Mouse (Mus musculus) stomach, embryonic 14.5 days (tissue): ENCODE results near the gene Gmds. TPM values are rescaled to one million over a fixed set of nuclear protein-coding genes. Genes with fewer than 3 reads are reported as not detected.

ENCODE experiments used
- ATAC-seq: fragments of 200-750 bp; cut with Nextera tagmentation; 2 replicates; pipeline ENCODE4 v1.8.0; 2017; ENCODE audit warnings: low read depth, moderate TSS enrichment; ENCODE audit not compliant: insufficient number of reproducible peaks, insufficient read depth, low FRiP score
- H3K27ac ChIP-seq: fragments of 300-500 bp; sonication (generic); 2 replicates; pipeline ENCODE4 v1.5.1; 2014; ENCODE audit warnings: mild to moderate bottlenecking, low read length, moderate library complexity, mixed read lengths
- H3K27me3 ChIP-seq: fragments of 300-500 bp; sonication (generic); 2 replicates; pipeline ENCODE4 v1.6.1; 2014; ENCODE audit warnings: low read length, control low read depth, mixed read lengths; ENCODE audit not compliant: control insufficient read depth, insufficient read depth
- H3K36me3 ChIP-seq: fragments of 300-500 bp; sonication (generic); 2 replicates; pipeline ENCODE4 v1.6.1; 2014; ENCODE audit warnings: mild to moderate bottlenecking, control low read depth, low read length, moderate library complexity, mixed read lengths; ENCODE audit not compliant: control insufficient read depth, insufficient read depth
- H3K4me1 ChIP-seq: fragments of 300-500 bp; sonication (generic); 2 replicates; pipeline ENCODE4 v1.6.1; 2014; ENCODE audit warnings: low read length, control low read depth, mixed read lengths; ENCODE audit not compliant: control insufficient read depth, insufficient read depth
- H3K4me2 ChIP-seq: fragments of 300-500 bp; sonication (generic); replicated peaks from 2 replicates; pipeline ENCODE4 v1.6.1; 2014; ENCODE audit warnings: low read depth, low read length, control low read depth
- H3K4me3 ChIP-seq: fragments of 300-500 bp; sonication (generic); 2 replicates; pipeline ENCODE4 v1.5.1; 2014; ENCODE audit warnings: low read depth, low read length, control low read depth
- H3K9ac ChIP-seq: fragments of 300-500 bp; sonication (generic); replicated peaks from 2 replicates; pipeline ENCODE4 v1.6.1; 2014; ENCODE audit warnings: low read depth, mild to moderate bottlenecking, control low read depth, low read length, moderate library complexity, mixed read lengths
- H3K9me3 ChIP-seq: fragments of 300-500 bp; sonication (generic); 2 replicates; pipeline ENCODE4 v1.6.1; 2016; ENCODE audit warnings: low read depth, low read length, control low read depth; ENCODE audit not compliant: control insufficient read depth
- WGBS: fragments of 180-500 bp; shearing (Covaris S2); extraction: QIAGEN DNeasy Blood & Tissue Kit; methylation state at CpG from one replicate; pipeline ENCODE4 v1.1.7; 2014; 5-methylcytosine and 5-hydroxymethylcytosine counted together
- polyA plus RNA-seq: library from polyadenylated mRNA; unstranded; fragments of >200 nt; fragmentation: Nextera tagmentation; extraction: Ambion mirVana; gene quantifications from 2 replicates; pipeline ENCODE4 v1.2.1, GENCODE M21; 2014

Gene Gmds
- polyA plus RNA-seq, 1 experiment from 2014 or later = 47.8 TPM

- no peak overlapping the region for H3K4me2 ChIP-seq
- H3K4me1 ChIP-seq = no peaks in the 10 kb centered on the region
- WGBS = 54% methylated on average over 3 of the region's 3 CpGs
- H3K27ac ChIP-seq = no peak overlapping the region
- H3K27me3 ChIP-seq = no peaks in the 10 kb centered on the region
- H3K36me3 ChIP-seq = no peaks in the 10 kb centered on the region
- no peaks in the 10 kb centered on the region for H3K9me3 ChIP-seq
- no peak for ATAC-seq
- no peak overlapping the region for H3K4me3 ChIP-seq
- H3K9ac ChIP-seq = no peak overlapping the region
Measured at GRCm38 (mm10) chr13:32236269-32236678, 102.3 kb downstream of the Gmds start.

- Histone ChIP-seq H3K4me2 (no peak overlapping the region), H3K9ac (no peak overlapping the region), H3K27me3 (no peaks in the 10 kb centered on the region), H3K36me3 (no peaks in the 10 kb centered on the region), H3K4me1 (no peaks in the 10 kb centered on the region), H3K9me3 (no peaks in the 10 kb centered on the region), H3K4me3 (no peak overlapping the region), H3K27ac (no peak overlapping the region)
- ATAC-seq = no peak
- 89% methylated on average over 4 of the region's 4 CpGs for WGBS
Measured at GRCm38 (mm10) chr13:32235046-32235445, 103.5 kb downstream of the Gmds start.

- Histone ChIP-seq H3K27me3 (no peaks in the 10 kb centered on the region), H3K36me3 (no peaks in the 10 kb centered on the region), H3K4me3 (no peak overlapping the region), H3K9me3 (no peaks in the 10 kb centered on the region), H3K9ac (no peak overlapping the region), H3K4me1 (no peaks in the 10 kb centered on the region), H3K27ac (no peak overlapping the region), H3K4me2 (no peak overlapping the region)
- 67% methylated on average over 9 of the region's 9 CpGs for WGBS
- no peak for ATAC-seq
Measured at GRCm38 (mm10) chr13:32234019-32234418, 104.5 kb downstream of the Gmds start.

GRCm38 (mm10) chr13:32232391-32232790 is 106.1 kb downstream of the Gmds start:
- Histone ChIP-seq H3K9ac (no peak overlapping the region), H3K36me3 (no peaks in the 10 kb centered on the region), H3K9me3 (no peaks in the 10 kb centered on the region), H3K4me3 (no peak overlapping the region), H3K27me3 (no peaks in the 10 kb centered on the region), H3K4me1 (no peaks in the 10 kb centered on the region), H3K27ac (no peak overlapping the region), H3K4me2 (no peak overlapping the region)
- WGBS = 88% methylated on average over 5 of the region's 5 CpGs
- no peak for ATAC-seq

- Histone ChIP-seq H3K27me3 (no peaks in the 10 kb centered on the region), H3K4me1 (no peaks in the 10 kb centered on the region), H3K9me3 (no peaks in the 10 kb centered on the region), H3K4me3 (no peak overlapping the region), H3K9ac (no peak overlapping the region), H3K27ac (no peak overlapping the region), H3K4me2 (no peak overlapping the region), H3K36me3 (no peaks in the 10 kb centered on the region)
- ATAC-seq = no peak
- 87% methylated on average over 5 of the region's 5 CpGs for WGBS
Measured at GRCm38 (mm10) chr13:32231956-32232355, 106.6 kb downstream of the Gmds start.

GRCm38 (mm10) chr13:32227874-32228562 is 110.5 kb downstream of the Gmds start:
- no peaks in the 10 kb centered on the region for H3K27me3 ChIP-seq
- no peaks in the 10 kb centered on the region for H3K4me1 ChIP-seq
- H3K27ac ChIP-seq = no peak overlapping the region
- no peak overlapping the region for H3K9ac ChIP-seq
- H3K9me3 ChIP-seq = no peaks in the 10 kb centered on the region
- no peaks in the 10 kb centered on the region for H3K36me3 ChIP-seq
- ATAC-seq = no peak
- no peak overlapping the region for H3K4me3 ChIP-seq
- WGBS = 65% methylated on average over 6 of the region's 6 CpGs
- no peak overlapping the region for H3K4me2 ChIP-seq

- no peak overlapping the region for H3K4me2 ChIP-seq
- no peak overlapping the region for H3K4me3 ChIP-seq
- ATAC-seq = no peak
- no peaks in the 10 kb centered on the region for H3K4me1 ChIP-seq
- 70% methylated on average over 2 of the region's 2 CpGs for WGBS
- no peaks in the 10 kb centered on the region for H3K27me3 ChIP-seq
- H3K9me3 ChIP-seq = no peaks in the 10 kb centered on the region
- H3K27ac ChIP-seq = no peak overlapping the region
- no peak overlapping the region for H3K9ac ChIP-seq
- no peaks in the 10 kb centered on the region for H3K36me3 ChIP-seq
Measured at GRCm38 (mm10) chr13:32217647-32218046, 120.9 kb downstream of the Gmds start.

- WGBS = 53% methylated on average over 9 of the region's 9 CpGs
- no peak overlapping the region for H3K4me3 ChIP-seq
- no peak overlapping the region for H3K9ac ChIP-seq
Measured at GRCm38 (mm10) chr13:32213702-32214452, 124.7 kb downstream of the Gmds start.

More at GRCm38 (mm10) chr13:32213702-32214452, 124.7 kb downstream of the Gmds start:
- Histone ChIP-seq H3K36me3 (no peaks in the 10 kb centered on the region), H3K27ac (no peak overlapping the region), H3K9me3 (no peaks in the 10 kb centered on the region), H3K27me3 (no peaks in the 10 kb centered on the region), H3K4me2 (no peak overlapping the region), H3K4me1 (no peaks in the 10 kb centered on the region)
- no peak for ATAC-seq
